Mouse (Mus musculus): ENCODE data around the gene Ticam1.

- no peak for TF ChIP-seq CTCF (conservative IDR thresholded peaks at IDR 0.05; ENCODE audit: insufficient read depth, insufficient read length, low read depth, low read length)
- no peak for TF ChIP-seq POLR2A (IDR thresholded peaks at IDR 0.05; ENCODE audit: low read depth, low read length)
These were observed 43.2 kb downstream of the Ticam1 start for GRCm38 (mm10) chr17:56233389-56233788.
